Mouse (Mus musculus) B cell, adult 2 months (primary cell): Measurements from ENCODE around the gene Flii.
A peak's percentile ranks its signal among the peaks of the same experiment; 100 is the strongest.

Experiments
- DNase-seq, 2 experiments: peaks; one replicate each; pipeline ENCODE4 v3.0.0; 2022

Flii gene

DNA sequence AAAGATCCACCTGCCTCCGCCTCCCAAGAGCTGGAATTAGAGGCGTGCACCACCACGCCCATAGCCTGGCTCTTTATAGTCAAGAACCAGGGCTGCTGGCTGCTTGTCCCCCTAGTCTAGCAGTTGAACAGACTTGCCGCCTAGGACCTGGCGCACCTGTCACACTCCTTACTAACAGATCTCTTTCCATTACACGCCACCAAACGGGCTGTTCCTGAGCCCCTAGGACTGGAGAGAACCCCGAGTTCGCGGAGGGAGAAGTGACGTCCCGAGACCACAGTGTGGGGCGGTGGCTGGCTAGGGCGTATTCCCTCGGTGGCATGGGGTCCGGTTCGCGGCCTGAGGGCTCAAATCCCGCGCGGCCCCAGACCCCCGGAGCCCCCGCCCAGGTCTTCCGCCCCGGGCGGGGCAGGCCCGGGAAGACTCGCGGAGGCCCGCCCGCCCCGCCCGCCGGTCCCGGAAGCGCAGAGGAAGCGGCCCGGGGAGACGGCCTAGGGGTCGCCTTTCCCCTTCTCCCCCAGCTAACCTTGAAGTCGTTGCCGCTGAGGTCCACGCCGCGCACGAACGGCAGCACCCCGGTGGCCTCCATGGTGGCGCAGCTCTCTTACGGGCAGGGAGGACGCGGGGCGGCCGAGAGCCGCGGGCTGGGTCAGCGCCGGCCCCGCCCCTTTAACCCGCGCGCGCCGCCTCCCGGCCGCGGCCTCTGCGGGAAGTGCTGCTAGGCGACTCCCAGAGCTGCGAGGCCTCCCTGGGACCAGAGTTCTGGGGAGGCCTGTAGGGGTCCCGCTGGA lies at the start of gene Flii:
Gene Flii (minus strand): TSS at position 663 of the 791 bp plus-strand sequence.
- DNase-seq = peak; percentile 86 to 88

GRCm38 (mm10) chr11:60776107-60776828 lies 49.2 kb upstream of the Flii start:
- no peak for DNase-seq

DNA sequence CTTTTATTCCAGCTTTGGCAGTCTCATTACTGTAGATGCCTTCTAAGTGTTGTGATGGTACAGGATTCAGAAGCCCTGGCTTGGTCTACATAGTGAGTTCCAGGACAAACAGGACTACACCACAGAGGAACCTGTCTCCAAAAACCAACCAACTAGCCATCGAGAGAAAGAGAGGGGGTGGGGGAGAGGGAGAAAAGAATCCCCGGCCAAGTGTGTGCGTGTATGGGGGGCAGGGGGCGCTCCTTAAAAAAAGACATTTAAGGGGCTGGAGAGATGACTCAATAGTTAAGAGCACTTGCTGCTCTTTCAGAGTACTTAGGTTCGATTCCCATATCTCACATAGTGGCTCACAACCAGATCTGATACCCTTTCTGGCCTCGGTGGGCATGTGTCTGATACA lies 48.5 kb upstream of the Flii start:
- no peak for DNase-seq

DNA sequence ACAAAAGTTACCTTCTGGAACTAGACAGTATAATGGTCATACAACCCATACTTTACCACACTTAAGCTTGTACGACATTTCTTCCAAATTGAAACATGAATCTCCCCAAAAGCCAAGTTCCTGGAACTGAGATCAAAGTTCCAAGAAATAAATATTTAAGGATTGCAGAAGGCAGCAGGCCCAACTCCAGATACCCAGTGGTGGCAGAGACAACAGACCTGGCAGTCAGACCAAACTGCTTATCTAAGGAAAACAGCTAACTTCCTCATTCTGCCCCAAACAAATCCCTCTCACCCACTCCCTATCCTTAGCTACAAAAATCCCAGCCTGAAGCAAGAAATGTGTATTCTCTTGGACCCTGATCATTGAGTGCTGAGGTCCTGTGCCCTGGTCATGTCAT lies 47.8 kb upstream of the Flii start:
- DNase-seq = no peak

GRCm38 (mm10) chr11:60774158-60774689 lies 47.2 kb upstream of the Flii start:
- no peak for DNase-seq

DNA sequence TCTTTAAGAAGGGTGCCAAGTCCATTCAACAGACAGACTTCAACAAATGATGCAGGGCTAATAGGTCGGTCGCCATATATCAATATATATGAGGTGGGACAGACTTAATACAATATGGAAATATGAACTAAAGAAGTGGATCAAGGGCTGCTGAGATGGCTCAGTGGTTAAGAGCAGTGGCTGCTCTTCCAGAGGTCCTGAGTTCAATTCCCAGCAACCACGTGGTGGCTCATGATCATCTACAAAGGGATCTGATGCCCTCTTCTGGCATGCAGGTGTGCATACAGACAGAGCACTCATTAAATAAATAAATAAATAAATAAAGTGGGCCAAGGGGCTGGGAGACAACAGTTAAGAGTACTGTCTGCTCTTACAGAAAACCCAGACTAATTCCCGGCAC lies 45.1 kb upstream of the Flii start:
- no peak for DNase-seq

DNA sequence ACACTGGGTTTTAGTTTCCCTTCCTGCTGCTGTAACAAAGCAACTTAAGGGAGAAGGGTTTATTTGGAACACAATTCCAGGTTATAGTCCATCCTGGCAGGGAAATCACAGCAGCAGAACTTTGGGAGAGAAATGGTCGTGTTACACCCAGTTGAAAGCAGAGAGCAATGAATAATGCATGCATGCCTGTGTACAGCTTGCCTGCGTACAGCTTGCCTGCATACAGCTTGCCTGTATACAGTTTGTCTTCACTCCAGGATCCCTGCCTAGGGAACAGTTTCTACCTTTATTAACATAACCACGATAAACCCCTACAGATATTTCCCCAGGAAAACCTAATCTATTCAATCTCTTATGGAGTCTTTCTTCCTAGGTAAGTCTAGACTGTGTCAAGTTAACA lies 43.7 kb upstream of the Flii start:
- no peak for DNase-seq

DNA sequence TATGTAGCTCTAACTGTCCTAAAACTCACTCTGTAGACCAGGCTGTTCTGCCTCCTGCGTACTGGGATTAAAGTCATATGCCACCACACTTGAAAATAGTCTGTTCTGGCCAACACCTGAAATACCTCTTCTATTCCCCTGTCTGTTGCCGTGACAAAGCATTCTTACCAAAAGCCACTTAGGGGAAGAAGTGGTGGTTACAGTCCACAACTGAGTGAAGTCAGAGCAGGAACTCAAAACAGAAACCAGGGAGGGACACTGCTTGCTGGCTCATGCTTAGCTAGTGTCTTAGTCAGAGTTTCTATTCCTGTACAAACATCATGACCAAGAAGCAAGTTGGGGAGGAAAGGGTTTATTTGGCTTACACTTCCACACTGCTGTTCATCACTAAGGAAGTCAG lies 42.3 kb upstream of the Flii start:
- no peak for DNase-seq

GRCm38 (mm10) chr11:60766969-60767368 lies 39.9 kb upstream of the Flii start:
- no peak for DNase-seq

GRCm38 (mm10) chr11:60761681-60762080 lies 34.6 kb upstream of the Flii start:
- no peak for DNase-seq

DNA sequence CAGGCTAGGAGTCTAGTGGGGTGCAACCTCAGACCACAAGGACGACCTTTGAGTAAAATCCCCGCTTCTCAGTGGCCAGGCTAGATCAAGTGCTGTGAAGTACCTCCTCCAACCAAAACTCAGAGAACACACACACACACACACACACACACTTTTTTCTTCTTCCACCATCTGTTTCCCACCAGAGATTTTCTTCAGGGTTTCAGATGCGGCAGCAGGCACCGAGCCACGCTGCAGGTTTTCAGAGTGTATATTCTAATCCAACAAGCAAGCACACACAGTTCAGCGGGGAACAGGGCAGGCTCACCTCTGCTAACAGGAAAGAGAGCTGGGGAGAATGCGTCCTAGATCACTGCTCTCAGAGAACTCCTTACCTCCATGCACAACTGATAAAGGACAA lies 28.5 kb upstream of the Flii start:
- no peak for DNase-seq

GRCm38 (mm10) chr11:60740321-60740720 lies 13.3 kb upstream of the Flii start:
- no peak for DNase-seq

DNA sequence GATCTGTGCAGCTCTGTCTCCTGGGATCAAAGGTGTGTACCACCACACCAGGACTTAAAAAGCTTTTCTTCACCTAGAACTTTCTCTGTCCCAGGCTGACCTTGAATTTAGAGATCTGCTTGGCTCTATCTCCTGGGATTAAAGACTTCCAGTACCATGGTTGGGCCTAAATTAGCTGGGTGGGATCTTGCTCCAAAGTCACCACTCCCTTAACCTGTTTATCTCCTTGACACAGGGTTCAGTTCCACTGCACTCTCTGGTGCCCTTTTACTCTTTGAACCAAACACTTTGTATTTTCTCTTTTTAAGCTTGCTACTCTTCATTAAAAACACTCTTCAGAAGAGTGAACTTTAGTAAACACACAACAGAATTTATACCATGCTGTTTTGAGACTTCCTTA lies 10.4 kb upstream of the Flii start:
- DNase-seq = no peak

GRCm38 (mm10) chr11:60736491-60736890 lies 9.4 kb upstream of the Flii start:
- no peak for DNase-seq

- no peak for DNase-seq
These were observed 8.1 kb upstream of the Flii start for GRCm38 (mm10) chr11:60735191-60735590.

- no peak for DNase-seq
These were observed 7.1 kb upstream of the Flii start for GRCm38 (mm10) chr11:60734206-60734605.

GRCm38 (mm10) chr11:60731251-60731650 lies 4.2 kb upstream of the Flii start:
- no peak for DNase-seq

DNA sequence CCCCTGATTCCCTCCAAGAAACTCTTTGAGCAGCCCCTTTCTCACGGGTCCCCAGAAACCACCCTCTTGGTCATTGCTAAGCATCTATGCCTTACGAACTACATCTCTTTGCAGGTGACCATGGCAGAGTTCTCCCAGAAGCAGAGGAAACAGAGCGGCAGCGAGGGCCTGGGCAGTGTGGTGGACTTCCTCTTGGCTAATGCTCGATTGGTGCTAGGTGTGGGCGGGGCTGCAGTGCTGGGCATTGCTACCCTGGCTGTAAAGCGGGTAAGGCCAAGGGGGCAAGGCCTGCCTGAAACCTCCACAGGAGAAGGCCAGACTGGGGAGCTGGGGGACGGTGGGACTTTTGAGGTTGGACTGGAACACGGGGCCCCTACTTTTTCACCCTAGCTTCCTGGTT lies 3.1 kb upstream of the Flii start:
- DNase-seq = no peak

- no peak for DNase-seq
These were observed 2.2 kb upstream of the Flii start for GRCm38 (mm10) chr11:60729217-60729641.

- peak; percentile 90 to 93 for DNase-seq
These were observed 1.2 kb upstream of the Flii start, which contains the start of gene Mief2 for GRCm38 (mm10) chr11:60728260-60728761. Gene Mief2, plus strand, starts transcription at chr11:60728398.

GRCm38 (mm10) chr11:60727392-60728140 lies 503 bp upstream of the Flii start:
- no peak for DNase-seq

DNA sequence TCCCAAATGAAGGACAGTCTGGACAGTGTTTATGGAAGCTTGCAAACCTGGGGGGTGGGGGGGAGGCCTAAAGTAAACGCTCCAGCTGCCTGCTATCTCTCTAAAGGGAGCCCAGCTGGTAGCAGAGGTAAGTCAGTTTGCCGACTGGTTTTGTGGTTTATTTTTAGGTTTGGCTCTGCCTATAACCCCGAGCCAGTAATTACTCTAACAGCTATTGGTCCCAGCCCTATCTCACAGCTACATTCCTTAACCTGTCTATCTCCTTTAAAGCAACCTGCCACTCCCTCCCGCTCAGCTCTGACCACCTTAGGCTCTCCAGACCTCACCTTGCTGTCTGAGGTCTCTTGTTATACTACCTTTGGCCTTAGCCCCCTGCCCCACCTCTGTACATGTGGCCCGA lies 7.8 kb downstream of the Flii start:
- DNase-seq = no peak

DNA sequence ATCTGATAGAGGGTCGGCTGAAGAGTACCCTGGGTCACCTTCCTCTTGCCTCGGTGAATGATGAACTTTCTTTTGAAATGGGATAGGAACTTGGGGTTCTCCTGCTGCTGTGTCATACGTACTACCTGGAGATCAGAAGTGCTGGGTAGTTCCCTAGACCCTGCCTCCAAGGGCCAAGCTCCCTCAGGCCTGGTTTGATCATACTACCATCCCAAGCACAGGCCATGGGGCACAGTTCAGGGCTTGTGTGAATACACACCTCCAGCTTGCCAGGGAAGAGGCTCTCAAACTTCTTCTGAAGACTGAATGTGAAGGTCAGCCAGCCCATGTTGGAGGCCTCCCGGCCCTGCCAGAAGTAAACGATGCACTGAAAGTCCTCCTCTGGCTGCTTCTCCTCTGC lies 11.2 kb downstream of the Flii start:
- DNase-seq = no peak
